In genomic region chr13:59817352-59817751, GRCm38 (mm10) we compare ENCODE assay signal across 32 mouse cellular contexts. TPM values are rescaled to one million over a fixed set of nuclear protein-coding genes. Genes with fewer than 3 reads are reported as not detected.
"Had no signal": no experiment of that assay in that cellular context is flagged by ENCODE, and none has a peak within 500 bp of the region (broad histone marks: within the 10 kb centered on the region; RNA-seq: fewer than 3 reads in every experiment).

No protein-coding gene starts in this region.

- H3K27ac ChIP-seq: intestine, embryonic 15.5 days; left cerebral cortex, adult 2 months; lung, embryonic 15.5 days; midbrain, embryonic 10.5 days; midbrain, embryonic 13.5 days; neural tube, embryonic 13.5 days had no signal

- H3K4me3 ChIP-seq: intestine, embryonic 15.5 days; left cerebral cortex, adult 2 months; lung, embryonic 15.5 days; midbrain, embryonic 10.5 days; midbrain, embryonic 13.5 days; myocyte; neural tube, embryonic 13.5 days had no signal

- H3K9me3 ChIP-seq: intestine, embryonic 15.5 days; lung, embryonic 15.5 days; midbrain, embryonic 10.5 days; midbrain, embryonic 13.5 days; neural tube, embryonic 13.5 days had no signal

- H3K4me2 ChIP-seq: intestine, embryonic 15.5 days; lung, embryonic 15.5 days; midbrain, embryonic 13.5 days; neural tube, embryonic 13.5 days had no signal

- H3K27me3 ChIP-seq: intestine, embryonic 15.5 days; lung, embryonic 15.5 days; midbrain, embryonic 13.5 days; neural tube, embryonic 13.5 days had no signal

- ATAC-seq: intestine, embryonic 15.5 days; midbrain, embryonic 13.5 days; midbrain, embryonic 16.5 days had no signal

- H3K9ac ChIP-seq: intestine, embryonic 15.5 days; lung, embryonic 15.5 days; midbrain, embryonic 13.5 days; neural tube, embryonic 13.5 days had no signal

- DNase-seq: kidney, adult 18-20 months; kidney, adult 9 months; kidney, postnatal 14 days; kidney, postnatal 4 days; layer of hippocampus, postnatal 36 days; lung, adult 18-20 months; lung, postnatal 10 days; lung, postnatal 4 days; retina, postnatal 1 day; thymus, adult 2 months; thymus, postnatal 14 days; thymus, postnatal 4 days had no signal

RNA-seq across cellular contexts. Expression of gene Gm49354, which starts 35.3 kb away (rescaled TPM):
- total RNA-seq: layer of hippocampus, adult 18-20 months; layer of hippocampus, postnatal 10 days; layer of hippocampus, postnatal 36 days; left cerebral cortex, adult 2 months; left cerebral cortex, postnatal 10 days; left cerebral cortex, postnatal 36 days; megakaryocyte progenitor cell, adult 5-6 weeks had no signal
- polyA plus RNA-seq: intestine, embryonic 15.5 days; kidney, embryonic 16.5 days; limb, embryonic 11.5 days; limb, embryonic 14.5 days; lung, embryonic 15.5 days; midbrain, embryonic 10.5 days; midbrain, embryonic 13.5 days; midbrain, embryonic 16.5 days; myocyte; neural tube, embryonic 13.5 days; small intestine, adult 2 months; spleen, adult 2 months; stomach, embryonic 16.5 days; testis, adult 2 months; thymus, adult 2 months had no signal
